Mouse (Mus musculus) hindbrain, embryonic 13.5 days (tissue): ENCODE measurements around the gene Gm29133. TPM values are rescaled to one million over a fixed set of nuclear protein-coding genes. Genes with fewer than 3 reads are reported as not detected.

Source experiments
- ATAC-seq: fragments of 200-750 bp; cut with Nextera tagmentation; 2 replicates; pipeline ENCODE4 v1.8.0; 2017; ENCODE audit warnings: moderate TSS enrichment; ENCODE audit not compliant: low FRiP score
- H3K27ac ChIP-seq: fragments of 300-500 bp; sonication (generic); 2 replicates; pipeline ENCODE4 v1.5.1; 2015; ENCODE audit warnings: inconsistent platforms, mild to moderate bottlenecking, moderate library complexity
- H3K27me3 ChIP-seq: fragments of 300-500 bp; sonication (generic); 2 replicates; pipeline ENCODE4 v1.6.1; 2015; ENCODE audit warnings: mild to moderate bottlenecking, inconsistent platforms
- H3K36me3 ChIP-seq: fragments of 300-500 bp; sonication (generic); 2 replicates; pipeline ENCODE4 v1.6.1; 2015; ENCODE audit warnings: mild to moderate bottlenecking, inconsistent platforms
- H3K4me1 ChIP-seq: fragments of 300-500 bp; sonication (generic); replicated peaks from 2 replicates; pipeline ENCODE4 v1.6.1; 2015; ENCODE audit warnings: inconsistent platforms
- H3K4me2 ChIP-seq: fragments of 300-500 bp; sonication (generic); 2 replicates; pipeline ENCODE4 v1.6.1; 2015; ENCODE audit warnings: inconsistent platforms, mild to moderate bottlenecking, moderate library complexity
- H3K4me3 ChIP-seq: fragments of 300-500 bp; sonication (generic); 2 replicates; pipeline ENCODE4 v1.5.1; 2015; ENCODE audit warnings: mild to moderate bottlenecking, inconsistent platforms
- H3K9ac ChIP-seq: fragments of 300-500 bp; sonication (generic); 2 replicates; pipeline ENCODE4 v1.6.1; 2015; ENCODE audit warnings: mild to moderate bottlenecking, inconsistent platforms
- H3K9me3 ChIP-seq: fragments of 300-500 bp; sonication (generic); 2 replicates; pipeline ENCODE4 v1.6.1; 2016; ENCODE audit warnings: inconsistent platforms
- whole genome bisulfite sequencing: fragments of 180-500 bp; shearing (Covaris S2); methylation state at CpG from one replicate; pipeline ENCODE4 v1.1.7; 2015; 5-methylcytosine and 5-hydroxymethylcytosine counted together
- polyA plus RNA-seq: library from polyadenylated mRNA; unstranded; fragments of >200 nt; fragmentation: Nextera tagmentation; extraction: Ambion mirVana; gene quantifications from 2 replicates; pipeline ENCODE4 v1.2.1, GENCODE M21; 2015

The Gm29133 gene
- polyA plus RNA-seq: not detected in 2 replicates

GRCm38 (mm10) chr3:75747897-75748296 is at the start of gene Gm29133:
Gene Gm29133 (plus strand): TSS chr3:75748197.
- Histone ChIP-seq H3K27me3 (no peaks in the 10 kb centered on the region), H3K4me3 (no peak within 1 kb of the TSS), H3K4me2 (no peak within 1 kb of the TSS), H3K27ac (no peak within 1 kb of the TSS), H3K9ac (no peak within 1 kb of the TSS), H3K36me3 (no peaks in the 10 kb centered on the region), H3K4me1 (no peaks in the 10 kb centered on the region), H3K9me3 (no peaks in the 10 kb centered on the region)
- ATAC-seq: no peak
- 59% methylated on average over 5 of the region's 5 CpGs for WGBS

DNA sequence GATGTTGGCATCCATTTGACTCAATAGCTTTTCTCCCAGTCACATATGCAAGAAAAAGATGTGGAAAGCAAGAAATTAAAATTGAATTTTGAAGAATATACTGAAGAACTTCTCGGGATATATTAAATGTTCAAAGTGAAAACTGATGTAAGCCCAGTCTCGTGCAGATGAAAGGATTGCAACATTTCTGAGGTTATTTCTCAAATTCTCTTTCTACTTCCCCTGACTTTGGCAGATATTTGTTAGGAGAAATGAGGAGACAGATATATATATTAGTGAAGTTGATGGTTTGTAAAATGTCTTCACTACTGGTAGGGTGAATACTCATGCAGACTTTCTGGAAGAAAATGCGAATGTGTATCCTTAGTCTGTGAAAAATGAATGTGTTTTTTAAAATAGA is 48.9 kb upstream of the Gm29133 start:
- Histone ChIP-seq H3K27me3 (no peaks in the 10 kb centered on the region), H3K9me3 (no peaks in the 10 kb centered on the region), H3K9ac (no peak overlapping the region), H3K27ac (no peak overlapping the region), H3K4me2 (no peak overlapping the region), H3K36me3 (no peaks in the 10 kb centered on the region), H3K4me1 (no peaks in the 10 kb centered on the region), H3K4me3 (no peak overlapping the region)
- no peak for ATAC-seq
- WGBS: 91% methylated on average over 3 of the region's 3 CpGs

- ATAC-seq: no peak
- H3K9ac ChIP-seq: no peak overlapping the region
- no peak overlapping the region for H3K4me2 ChIP-seq
- H3K4me3 ChIP-seq: no peak overlapping the region
- H3K9me3 ChIP-seq: no peaks in the 10 kb centered on the region
- 88% methylated on average over 3 of the region's 3 CpGs for WGBS
- H3K4me1 ChIP-seq: no peaks in the 10 kb centered on the region
- H3K27ac ChIP-seq: no peak overlapping the region
- no peaks in the 10 kb centered on the region for H3K27me3 ChIP-seq
- H3K36me3 ChIP-seq: no peaks in the 10 kb centered on the region
Observed at GRCm38 (mm10) chr3:75701336-75701735, 46.7 kb upstream of the Gm29133 start.

- WGBS: 85% methylated on average over 3 of the region's 3 CpGs
- Histone ChIP-seq H3K4me1 (no peaks in the 10 kb centered on the region), H3K27me3 (no peaks in the 10 kb centered on the region), H3K27ac (no peak overlapping the region), H3K36me3 (no peaks in the 10 kb centered on the region), H3K4me2 (no peak overlapping the region), H3K9ac (no peak overlapping the region), H3K4me3 (no peak overlapping the region), H3K9me3 (no peaks in the 10 kb centered on the region)
- ATAC-seq: no peak
Observed at GRCm38 (mm10) chr3:75706536-75706935, 41.5 kb upstream of the Gm29133 start.

- no peak overlapping the region for H3K9ac ChIP-seq
- no peaks in the 10 kb centered on the region for H3K27me3 ChIP-seq
- H3K9me3 ChIP-seq: no peaks in the 10 kb centered on the region
- H3K4me2 ChIP-seq: no peak overlapping the region
- H3K4me3 ChIP-seq: no peak overlapping the region
- 74% methylated on average over 3 of the region's 3 CpGs for WGBS
- no peaks in the 10 kb centered on the region for H3K36me3 ChIP-seq
- no peaks in the 10 kb centered on the region for H3K4me1 ChIP-seq
- ATAC-seq: no peak
- no peak overlapping the region for H3K27ac ChIP-seq
Observed at GRCm38 (mm10) chr3:75713678-75714295, 34.2 kb upstream of the Gm29133 start.

GRCm38 (mm10) chr3:75720663-75721062 is 27.3 kb upstream of the Gm29133 start:
- no peak for ATAC-seq
- WGBS: 46% methylated on average over 2 of the region's 2 CpGs
- Histone ChIP-seq H3K36me3 (no peaks in the 10 kb centered on the region), H3K4me1 (peaks cover 7% of the 10 kb centered on the region; the same call in 1 of the 2 replicates), H3K27me3 (no peaks in the 10 kb centered on the region), H3K9ac (no peak overlapping the region), H3K4me2 (no peak overlapping the region), H3K4me3 (no peak overlapping the region), H3K9me3 (no peaks in the 10 kb centered on the region), H3K27ac (no peak overlapping the region)

DNA sequence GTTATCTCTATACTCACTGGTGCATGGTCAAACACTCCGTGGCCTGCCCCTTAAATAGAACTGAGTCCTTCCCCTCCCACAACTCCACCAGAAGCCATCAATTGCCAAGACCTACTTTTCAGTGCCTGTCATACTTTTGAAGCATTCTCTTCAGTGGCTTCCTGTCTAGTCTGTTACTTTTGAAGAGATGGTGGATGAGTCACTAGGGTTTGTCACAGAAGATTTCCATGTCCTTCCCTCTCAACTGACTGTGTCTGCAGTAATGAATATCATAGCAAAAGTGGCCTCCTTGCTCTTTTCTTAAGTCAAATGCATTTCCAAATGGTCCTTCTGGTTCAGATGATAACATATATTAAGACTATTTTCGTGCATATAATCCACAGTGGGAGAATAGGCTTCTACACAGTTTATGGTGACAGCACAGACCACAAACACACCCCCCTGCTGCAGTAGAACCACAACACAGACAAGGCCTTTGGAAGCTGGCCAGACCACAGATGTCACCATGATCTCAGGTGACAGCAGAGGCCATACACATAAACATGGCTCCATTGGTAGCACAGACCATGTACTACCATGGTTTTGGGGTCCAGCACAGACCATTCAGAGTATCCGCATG is 16.9 kb upstream of the Gm29133 start:
- no peaks in the 10 kb centered on the region for H3K4me1 ChIP-seq
- WGBS: 86% methylated on average over 3 of the region's 3 CpGs
- no peak for ATAC-seq
- H3K27me3 ChIP-seq: no peaks in the 10 kb centered on the region
- no peaks in the 10 kb centered on the region for H3K36me3 ChIP-seq
- H3K4me3 ChIP-seq: no peak overlapping the region
- no peak overlapping the region for H3K9ac ChIP-seq
- no peaks in the 10 kb centered on the region for H3K9me3 ChIP-seq
- H3K4me2 ChIP-seq: no peak overlapping the region
- H3K27ac ChIP-seq: no peak overlapping the region

DNA sequence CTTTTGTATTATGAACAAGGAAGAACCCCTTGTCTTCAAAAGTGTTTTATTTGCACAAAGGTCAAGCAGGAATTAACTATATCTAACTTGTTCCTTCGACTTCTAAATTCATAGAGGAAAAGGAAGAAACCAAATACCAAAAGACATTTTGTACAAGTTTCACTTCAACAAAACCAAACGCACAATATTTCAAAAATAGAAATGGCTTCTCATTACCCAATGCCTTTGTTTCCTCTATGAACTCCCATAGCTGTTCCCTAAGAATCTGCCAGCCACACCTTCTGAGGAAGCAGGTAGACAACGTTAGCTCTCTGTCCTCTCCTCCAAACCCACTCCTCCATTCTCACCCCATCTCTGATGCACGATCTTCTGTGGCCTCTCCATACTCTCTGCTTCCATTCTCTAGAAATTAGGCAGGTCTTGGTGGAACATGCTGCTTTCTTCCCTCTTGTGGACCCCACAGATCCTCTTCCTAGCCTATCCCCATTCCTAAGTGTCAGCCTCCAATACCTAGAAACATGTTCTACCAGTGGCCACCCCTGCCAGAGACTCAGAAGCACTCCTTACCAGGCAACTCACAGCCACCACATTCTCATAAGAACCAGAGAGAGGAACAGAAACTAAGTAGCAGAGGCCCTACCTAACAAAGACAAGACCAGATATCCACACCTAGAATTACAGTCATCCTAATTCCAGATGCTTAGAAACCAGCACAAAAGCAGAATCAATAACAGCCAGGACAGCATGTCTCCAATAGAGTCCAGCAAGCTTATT is 4.1 kb upstream of the Gm29133 start:
- no peaks in the 10 kb centered on the region for H3K36me3 ChIP-seq
- no peak overlapping the region for H3K4me2 ChIP-seq
- ATAC-seq: no peak
- WGBS: 81% methylated on average over 4 of the region's 4 CpGs
- no peak overlapping the region for H3K4me3 ChIP-seq
- H3K4me1 ChIP-seq: no peaks in the 10 kb centered on the region
- H3K9me3 ChIP-seq: no peaks in the 10 kb centered on the region
- H3K27ac ChIP-seq: no peak overlapping the region
- no peaks in the 10 kb centered on the region for H3K27me3 ChIP-seq
- H3K9ac ChIP-seq: no peak overlapping the region

- Histone ChIP-seq H3K27ac (no peak overlapping the region), H3K36me3 (no peaks in the 10 kb centered on the region), H3K27me3 (no peaks in the 10 kb centered on the region), H3K9me3 (no peaks in the 10 kb centered on the region), H3K9ac (no peak overlapping the region), H3K4me1 (no peaks in the 10 kb centered on the region), H3K4me2 (no peak overlapping the region), H3K4me3 (no peak overlapping the region)
- ATAC-seq: no peak
- 66% methylated on average over 2 of the region's 2 CpGs for WGBS
Observed at GRCm38 (mm10) chr3:75745343-75745742, 2.7 kb upstream of the Gm29133 start.

DNA sequence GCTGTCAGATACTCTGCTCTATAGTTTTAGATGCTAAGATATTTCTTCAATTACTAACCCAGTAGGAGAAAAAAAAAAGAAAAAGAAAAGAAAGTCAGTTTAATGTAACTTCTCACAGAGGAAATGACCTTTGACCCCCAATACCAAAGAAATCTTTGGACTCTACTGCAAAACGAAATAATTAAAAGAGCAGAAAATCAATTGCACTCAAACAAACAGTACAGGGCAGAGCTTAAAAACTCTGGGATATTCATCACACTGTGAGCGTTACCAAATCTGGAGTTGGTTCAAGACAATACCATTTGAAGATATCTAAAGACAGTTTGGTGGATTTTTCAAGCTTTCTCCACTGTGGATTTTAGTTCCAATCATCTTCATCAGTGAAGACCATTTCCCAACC is 15.4 kb downstream of the Gm29133 start:
- no peak overlapping the region for H3K4me2 ChIP-seq
- no peak for ATAC-seq
- H3K9me3 ChIP-seq: no peaks in the 10 kb centered on the region
- no peaks in the 10 kb centered on the region for H3K4me1 ChIP-seq
- H3K9ac ChIP-seq: no peak overlapping the region
- no peak overlapping the region for H3K27ac ChIP-seq
- no peaks in the 10 kb centered on the region for H3K27me3 ChIP-seq
- WGBS: 68% methylated on average over 2 of the region's 2 CpGs
- H3K36me3 ChIP-seq: no peaks in the 10 kb centered on the region
- no peak overlapping the region for H3K4me3 ChIP-seq

GRCm38 (mm10) chr3:75774253-75774652 is 26.3 kb downstream of the Gm29133 start:
- Histone ChIP-seq H3K9me3 (no peaks in the 10 kb centered on the region), H3K4me1 (no peaks in the 10 kb centered on the region), H3K27ac (no peak overlapping the region), H3K9ac (no peak overlapping the region), H3K36me3 (no peaks in the 10 kb centered on the region), H3K4me2 (no peak overlapping the region), H3K27me3 (no peaks in the 10 kb centered on the region), H3K4me3 (no peak overlapping the region)
- ATAC-seq: no peak
- 83% methylated on average over 2 of the region's 2 CpGs for WGBS

DNA sequence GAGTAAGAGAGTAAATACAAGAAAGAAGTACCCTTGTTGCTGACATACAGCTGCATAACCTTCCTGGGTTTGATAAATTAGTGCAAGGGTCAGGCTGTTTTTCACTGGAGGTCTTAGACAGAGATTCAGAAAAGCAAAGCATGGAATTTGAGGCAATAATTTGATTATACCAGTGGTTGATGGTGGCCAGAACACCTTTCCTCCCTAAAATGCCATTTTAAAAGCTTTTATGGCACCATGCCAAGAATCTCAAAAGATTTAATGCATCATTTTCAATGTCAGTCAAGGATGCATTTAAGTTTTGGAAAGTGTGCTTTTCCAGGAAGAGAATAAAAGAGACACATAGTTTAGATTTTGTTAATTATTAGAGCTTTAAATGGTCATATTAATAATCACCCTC is 60.0 kb downstream of the Gm29133 start:
- Histone ChIP-seq H3K9ac (no peak overlapping the region), H3K27me3 (no peaks in the 10 kb centered on the region), H3K4me1 (no peaks in the 10 kb centered on the region), H3K27ac (no peak overlapping the region), H3K4me3 (no peak overlapping the region), H3K9me3 (no peaks in the 10 kb centered on the region), H3K36me3 (no peaks in the 10 kb centered on the region), H3K4me2 (no peak overlapping the region)
- ATAC-seq: no peak

DNA sequence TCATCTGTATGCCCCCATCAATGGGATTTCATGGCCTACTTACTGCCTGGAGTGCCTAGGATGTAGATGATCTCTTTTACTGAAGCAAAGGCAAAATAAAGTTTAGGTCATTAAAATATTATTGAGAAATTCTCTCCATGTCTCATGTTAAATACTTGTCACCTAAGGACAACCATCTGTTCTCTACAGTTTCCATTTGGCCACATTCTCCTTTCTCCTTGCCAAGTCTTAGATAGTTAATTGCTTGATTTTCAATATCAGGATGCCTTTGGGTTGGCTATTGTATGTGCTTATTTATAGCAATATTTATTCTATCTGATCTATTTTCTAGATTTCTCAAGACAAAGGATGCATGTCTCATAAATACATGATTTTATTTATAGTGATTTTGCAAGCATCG is 75.9 kb downstream of the Gm29133 start:
- H3K9ac ChIP-seq: no peak overlapping the region
- no peak overlapping the region for H3K4me2 ChIP-seq
- H3K36me3 ChIP-seq: no peaks in the 10 kb centered on the region
- H3K9me3 ChIP-seq: no peaks in the 10 kb centered on the region
- no peaks in the 10 kb centered on the region for H3K4me1 ChIP-seq
- H3K27me3 ChIP-seq: no peaks in the 10 kb centered on the region
- WGBS: 97% methylated on average over 1 of the region's 1 CpGs
- no peak overlapping the region for H3K27ac ChIP-seq
- ATAC-seq: no peak
- no peak overlapping the region for H3K4me3 ChIP-seq
